Mouse (Mus musculus) heart, adult 2 months (tissue): ENCODE results near the gene Agtr2. TPM values are rescaled to one million over a fixed set of nuclear protein-coding genes. Genes with fewer than 3 reads are reported as not detected.
"Not testable (repeated sequence)": the region's sequence is repeated elsewhere in the genome, so short reads cannot be mapped to it uniquely, and the experiment has no call there.

Source experiments
- DNase-seq, 2 experiments: peaks; one replicate each; pipeline ENCODE4 v3.0.0; 2021
- H3K27ac ChIP-seq: fragments of 200-600 bp; 2 replicates; pipeline ENCODE4 v1.8.1; 2022
- H3K27me3 ChIP-seq: fragments of 200-500 bp; 2 replicates; pipeline ENCODE4 v1.6.1; 2012; ENCODE audit warnings: mild to moderate bottlenecking, low read length, inconsistent platforms, mixed read lengths; ENCODE audit not compliant: control insufficient read depth, insufficient read depth
- H3K36me3 ChIP-seq: fragments of 200-500 bp; 2 replicates; pipeline ENCODE4 v1.6.1; 2012; ENCODE audit warnings: low read length, inconsistent platforms; ENCODE audit not compliant: control insufficient read depth, insufficient read depth
- H3K4me1 ChIP-seq: fragments of 200-500 bp; 2 replicates; pipeline ENCODE4 v1.6.1; 2011; ENCODE audit warnings: low read length; ENCODE audit not compliant: control insufficient read depth, insufficient read depth
- H3K4me3 ChIP-seq: fragments of 200-600 bp; 2 replicates; pipeline ENCODE4 v1.8.1; 2022
- H3K79me2 ChIP-seq: fragments of 200-500 bp; replicated peaks from 2 replicates; pipeline ENCODE4 v1.6.1; 2012; ENCODE audit warnings: mild to moderate bottlenecking, inconsistent platforms, low read length, moderate library complexity, mixed read lengths; ENCODE audit not compliant: control insufficient read depth, insufficient read depth
- H3K9ac ChIP-seq: fragments of 200-500 bp; 2 replicates; pipeline ENCODE4 v1.6.1; 2012; ENCODE audit warnings: low read depth, mild to moderate bottlenecking, control low read depth, inconsistent platforms, low read length, mixed read lengths
- CTCF ChIP-seq: fragments of 200-600 bp; IDR thresholded peaks from 2 replicates; pipeline ENCODE4 v1.8.1; 2022; ENCODE audit warnings: antibody characterized with exemption, mild to moderate bottlenecking, moderate library complexity
- EP300 ChIP-seq: fragments of 200-500 bp; IDR thresholded peaks from 2 replicates; pipeline ENCODE4 v1.6.1; 2011; ENCODE audit warnings: low read depth, low read length, control low read depth; ENCODE audit not compliant: insufficient read depth
- POLR2A ChIP-seq: fragments of 200-500 bp; IDR thresholded peaks from 2 replicates; pipeline ENCODE4 v1.6.1; 2011; ENCODE audit warnings: mild to moderate bottlenecking, low read depth, low read length, control low read depth; ENCODE audit not compliant: insufficient read depth
- WGBS: fragments of 180-500 bp; shearing (Covaris S2); methylation state at CpG from one replicate; pipeline ENCODE4 v1.1.7; 2018; 5-methylcytosine and 5-hydroxymethylcytosine counted together
- intact Hi-C: fragments of 180-260 bp; cut with DNase I; formaldehyde crosslinking; loops from one replicate; pipeline ENCODE4 v1.15.1; 2025
- long read RNA-seq: library from polyadenylated mRNA; stranded (forward); transcript quantifications from one replicate; pipeline ENCODE4 v2.0.0, GENCODE M21; 2021
- polyA plus RNA-seq: library from polyadenylated mRNA; depleted of rRNA; stranded (reverse); fragments of >200 nt; gene quantifications from 2 replicates; pipeline ENCODE4 v1.2.3, GENCODE M21; 2012; rRNA removed
- total RNA-seq, 2 experiments: library from RNA; stranded (reverse); gene quantifications; 2 replicates each; pipeline ENCODE4 v1.2.3; 2021

Gene Agtr2
- total RNA-seq (not detected), polyA plus RNA-seq (not detected in 2 replicates)
- long read RNA-seq: 0 reads

DNA sequence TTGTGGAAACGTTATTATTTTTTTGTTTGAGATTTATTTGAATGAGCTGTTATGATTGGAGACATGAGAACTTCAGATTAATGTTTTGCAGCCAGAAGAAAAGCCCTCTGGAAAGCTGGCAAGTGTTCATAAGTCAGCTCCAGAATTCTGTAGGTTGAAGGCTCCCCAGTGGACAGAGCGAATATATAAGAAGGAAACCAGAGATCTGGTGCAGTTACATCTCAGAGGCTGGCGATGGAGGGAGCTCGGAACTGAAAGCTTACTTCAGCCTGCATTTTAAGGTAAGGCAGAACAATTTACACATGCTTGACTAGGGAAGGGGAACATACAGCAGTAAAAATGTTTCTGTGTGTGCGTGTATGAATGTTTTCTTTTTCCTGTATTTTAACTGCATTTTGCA lies at the start of gene Agtr2:
TSS of gene Agtr2 (plus strand) at position 131 of the 400 bp plus-strand sequence.
- H3K4me1 ChIP-seq: no peaks in the 10 kb centered on the region
- H3K4me3 ChIP-seq: no peak within 1 kb of the TSS
- no peaks in the 10 kb centered on the region for H3K36me3 ChIP-seq
- no peak for DNase-seq
- no peaks in the 10 kb centered on the region for H3K79me2 ChIP-seq
- no peak within 1 kb of the TSS for H3K27ac ChIP-seq
- no peaks in the 10 kb centered on the region for H3K27me3 ChIP-seq
- TF ChIP-seq POLR2A (no peak), EP300 (no peak), CTCF (no peak)
- 65% methylated on average over 5 of the region's 5 CpGs for WGBS
- H3K9ac ChIP-seq: no peak within 1 kb of the TSS
- intact Hi-C loops: no loop called here

DNA sequence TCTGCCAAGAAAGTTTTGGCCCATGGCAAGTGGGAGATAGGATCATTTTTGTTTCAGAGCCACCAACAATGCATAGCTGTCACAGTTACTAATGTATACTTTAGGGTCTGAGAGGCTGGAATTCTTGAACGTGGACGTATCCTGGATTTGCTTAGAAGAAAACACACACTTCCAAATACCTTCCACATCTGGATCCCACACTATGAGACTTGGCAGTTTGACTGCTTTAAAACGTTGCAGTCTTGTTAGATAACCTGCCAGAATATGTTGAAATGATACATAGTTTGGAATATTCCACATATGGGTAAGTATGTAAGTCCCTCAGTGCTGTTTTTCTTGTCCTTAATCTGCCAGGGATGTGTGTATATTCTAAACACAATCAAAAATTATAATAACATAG lies 31.8 kb upstream of the Agtr2 start:
- Histone ChIP-seq H3K4me3 (no peak overlapping the region), H3K9ac (no peak overlapping the region), H3K4me1 (no peaks in the 10 kb centered on the region), H3K27ac (no peak overlapping the region), H3K79me2 (no peaks in the 10 kb centered on the region), H3K27me3 (no peaks in the 10 kb centered on the region), H3K36me3 (no peaks in the 10 kb centered on the region)
- 28% methylated on average over 3 of the region's 3 CpGs for WGBS
- no peak for DNase-seq
- intact Hi-C loops: no loop called here
- TF ChIP-seq EP300 (no peak), CTCF (no peak), POLR2A (no peak)

DNA sequence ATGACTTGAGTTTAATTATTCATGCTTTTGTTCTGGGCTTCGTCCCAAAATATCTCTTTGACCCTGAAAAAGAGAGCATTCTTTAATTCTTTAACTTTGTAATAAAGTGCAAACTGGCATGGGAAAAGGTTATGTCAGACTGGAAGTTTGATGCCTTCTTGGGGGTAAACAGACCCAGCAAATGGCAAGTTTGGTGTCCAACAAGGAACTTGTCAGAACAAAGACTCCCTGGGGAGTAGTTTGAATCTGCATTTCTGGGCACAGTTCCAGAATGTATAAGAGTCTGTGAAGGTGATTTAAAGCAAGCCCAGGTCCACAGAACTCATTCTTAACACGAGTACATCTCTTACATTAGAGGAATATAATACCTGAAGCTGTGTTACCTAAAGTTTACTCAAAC lies 3.8 kb downstream of the Agtr2 start:
- H3K9ac ChIP-seq: no peak overlapping the region
- H3K4me3 ChIP-seq: no peak overlapping the region
- H3K36me3 ChIP-seq: no peaks in the 10 kb centered on the region
- H3K27ac ChIP-seq: no peak overlapping the region
- WGBS: 40% methylated on average over 2 of the region's 2 CpGs
- no peaks in the 10 kb centered on the region for H3K27me3 ChIP-seq
- no peaks in the 10 kb centered on the region for H3K79me2 ChIP-seq
- no peak for TF ChIP-seq EP300
- TF ChIP-seq CTCF: no peak
- no peak for TF ChIP-seq POLR2A
- intact Hi-C loops: no loop called here
- no peaks in the 10 kb centered on the region for H3K4me1 ChIP-seq
- DNase-seq: no peak

DNA sequence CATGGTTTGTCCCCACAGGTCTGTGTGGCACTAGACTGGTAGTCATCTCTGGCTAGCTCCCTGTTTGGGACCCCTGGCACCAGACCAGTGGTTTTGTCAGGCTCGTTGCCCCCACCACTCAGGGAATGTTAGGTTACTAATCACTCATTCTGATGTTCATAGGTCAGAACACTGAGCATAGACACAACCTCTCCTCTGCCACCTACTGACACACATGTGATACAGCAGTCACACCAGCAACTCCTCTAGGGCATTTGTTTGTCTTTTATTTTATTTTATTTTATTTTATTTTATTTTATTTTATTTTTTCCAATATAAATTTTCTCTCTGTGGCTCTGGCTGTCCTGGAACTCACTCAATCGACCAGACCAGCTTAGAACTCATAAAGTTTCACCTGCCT lies 15.9 kb downstream of the Agtr2 start:
- H3K36me3 ChIP-seq: no peaks in the 10 kb centered on the region
- H3K9ac ChIP-seq: no peak overlapping the region
- H3K4me3 ChIP-seq: no peak overlapping the region
- H3K27me3 ChIP-seq: no peaks in the 10 kb centered on the region
- H3K27ac ChIP-seq: no peak overlapping the region
- TF ChIP-seq CTCF (peak; percentile 38), POLR2A (no peak), EP300 (no peak)
- no peaks in the 10 kb centered on the region for H3K79me2 ChIP-seq
- DNase-seq: no peak
- no peaks in the 10 kb centered on the region for H3K4me1 ChIP-seq
- intact Hi-C loops: no loop called here
- WGBS: 20% methylated on average over 2 of the region's 2 CpGs

DNA sequence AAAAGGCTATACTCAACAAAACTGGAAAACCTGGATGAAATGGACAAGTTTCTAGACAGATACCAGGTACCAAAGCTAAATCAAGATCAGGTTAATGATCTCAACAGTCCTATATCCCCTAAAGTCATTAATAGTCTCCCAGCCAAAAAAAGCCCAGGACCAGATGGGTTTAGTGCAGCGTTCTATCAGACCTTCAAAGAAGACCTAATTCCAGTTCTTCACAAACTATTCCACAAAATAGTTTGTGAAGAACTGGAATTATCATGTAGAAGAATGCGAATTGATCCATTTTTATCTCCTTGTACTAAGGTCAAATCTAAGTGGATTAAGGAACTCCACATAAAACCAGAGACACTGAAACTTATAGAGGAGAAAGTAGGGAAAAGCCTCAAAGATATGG lies 23.0 kb downstream of the Agtr2 start:
- intact Hi-C loops: not testable (repeated sequence)

DNA sequence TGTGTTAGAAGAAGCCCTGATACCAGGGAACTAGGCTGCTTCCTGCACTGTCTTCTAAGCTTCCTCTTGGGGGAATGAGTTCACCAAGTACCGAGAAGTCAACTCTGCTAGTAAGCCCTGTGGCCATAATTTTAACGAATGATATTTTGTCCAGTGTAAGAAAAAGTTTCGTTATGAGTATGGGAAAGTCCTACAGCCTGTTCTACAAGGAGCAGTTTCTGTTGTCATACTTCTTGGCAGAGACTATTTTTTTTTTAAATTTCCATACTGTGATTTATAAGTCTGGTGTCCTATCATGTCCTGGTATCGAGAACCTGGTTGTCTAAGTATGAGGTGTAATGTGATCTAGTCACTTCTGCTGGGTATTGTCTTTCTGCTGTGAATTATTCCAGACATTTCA lies 38.2 kb downstream of the Agtr2 start:
- no peaks in the 10 kb centered on the region for H3K79me2 ChIP-seq
- no peaks in the 10 kb centered on the region for H3K36me3 ChIP-seq
- TF ChIP-seq CTCF (no peak), POLR2A (no peak), EP300 (no peak)
- H3K27me3 ChIP-seq: no peaks in the 10 kb centered on the region
- intact Hi-C loops: no loop called here
- WGBS: 62% methylated on average over 4 of the region's 4 CpGs
- no peak overlapping the region for H3K4me3 ChIP-seq
- no peaks in the 10 kb centered on the region for H3K4me1 ChIP-seq
- H3K27ac ChIP-seq: no peak overlapping the region
- no peak for DNase-seq
- H3K9ac ChIP-seq: no peak overlapping the region

More for the DNA sequence above, 23.0 kb downstream of the Agtr2 start:
- 63% methylated on average over 2 of the region's 2 CpGs for WGBS
- not testable (repeated sequence) for H3K27ac ChIP-seq, H3K36me3 ChIP-seq, DNase-seq, H3K27me3 ChIP-seq, H3K9ac ChIP-seq, H3K4me3 ChIP-seq, H3K4me1 ChIP-seq, H3K79me2 ChIP-seq

Other genes starting within 250 kb of the Agtr2 start
- gene Slc6a14, start 230.4 kb downstream of the Agtr2 start, total RNA-seq: under 1 TPM in 1 of 2 experiments, not detected in 1; 0.23 TPM
- gene Slc6a14, start 230.4 kb downstream of the Agtr2 start, polyA plus RNA-seq: 0.06 and 0.10 TPM in 2 replicates